Mouse (Mus musculus) ovary, postnatal 10 days (tissue): ENCODE results near the gene Popdc3.
"Not testable (repeated sequence)": the region's sequence is repeated elsewhere in the genome, so short reads cannot be mapped to it uniquely, and the experiment has no call there.

Experiments
- DNase-seq: peaks from one replicate; pipeline ENCODE4 v3.0.0; 2022; ENCODE audit warnings: low spot score

The Popdc3 gene

GRCm38 (mm10) chr10:45194531-45194930, 16.6 kb downstream of the Popdc3 start:
- no peak for DNase-seq

- DNase-seq: no peak
Observed at GRCm38 (mm10) chr10:45204582-45204981, 26.7 kb downstream of the Popdc3 start.

- DNase-seq: no peak
Observed at GRCm38 (mm10) chr10:45210201-45210600, 32.3 kb downstream of the Popdc3 start.

GRCm38 (mm10) chr10:45216676-45217075, 38.8 kb downstream of the Popdc3 start:
- DNase-seq: no peak

GRCm38 (mm10) chr10:45229954-45230353, 52.1 kb downstream of the Popdc3 start:
- no peak for DNase-seq

GRCm38 (mm10) chr10:45233351-45233750, 55.5 kb downstream of the Popdc3 start:
- no peak for DNase-seq

- no peak for DNase-seq
Observed at GRCm38 (mm10) chr10:45236304-45236703, 58.4 kb downstream of the Popdc3 start.

GRCm38 (mm10) chr10:45237492-45237891, 59.6 kb downstream of the Popdc3 start:
- DNase-seq: no peak

GRCm38 (mm10) chr10:45260477-45260876, 82.6 kb downstream of the Popdc3 start:
- no peak for DNase-seq

GRCm38 (mm10) chr10:45262126-45262525, 84.2 kb downstream of the Popdc3 start:
- no peak for DNase-seq

- DNase-seq: no peak
Observed at GRCm38 (mm10) chr10:45276499-45276898, 98.6 kb downstream of the Popdc3 start.

- no peak for DNase-seq
Observed at GRCm38 (mm10) chr10:45276995-45277394, 99.1 kb downstream of the Popdc3 start.

- no peak for DNase-seq
Observed at GRCm38 (mm10) chr10:45285651-45286050, 107.8 kb downstream of the Popdc3 start.

- DNase-seq: no peak
Observed at GRCm38 (mm10) chr10:45288351-45288750, 110.5 kb downstream of the Popdc3 start.

- DNase-seq: no peak
Observed at GRCm38 (mm10) chr10:45289218-45290105, 111.6 kb downstream of the Popdc3 start.

GRCm38 (mm10) chr10:45290618-45291017, 112.7 kb downstream of the Popdc3 start:
- DNase-seq: no peak

- DNase-seq: not testable (repeated sequence)
Observed at GRCm38 (mm10) chr10:45292159-45292558, 114.3 kb downstream of the Popdc3 start.

GRCm38 (mm10) chr10:45295093-45295492, 117.2 kb downstream of the Popdc3 start:
- no peak for DNase-seq

- no peak for DNase-seq
Observed at GRCm38 (mm10) chr10:45298503-45298902, 120.6 kb downstream of the Popdc3 start.

- no peak for DNase-seq
Observed at GRCm38 (mm10) chr10:45299509-45299908, 121.6 kb downstream of the Popdc3 start.

GRCm38 (mm10) chr10:45303315-45304036, 125.6 kb downstream of the Popdc3 start:
- DNase-seq: no peak

- no peak for DNase-seq
Observed at GRCm38 (mm10) chr10:45305173-45305572, 127.3 kb downstream of the Popdc3 start.

GRCm38 (mm10) chr10:45311129-45311528, 133.2 kb downstream of the Popdc3 start:
- no peak for DNase-seq
